Mouse (Mus musculus): ENCODE measurements around the gene Csgalnact2.

DNA sequence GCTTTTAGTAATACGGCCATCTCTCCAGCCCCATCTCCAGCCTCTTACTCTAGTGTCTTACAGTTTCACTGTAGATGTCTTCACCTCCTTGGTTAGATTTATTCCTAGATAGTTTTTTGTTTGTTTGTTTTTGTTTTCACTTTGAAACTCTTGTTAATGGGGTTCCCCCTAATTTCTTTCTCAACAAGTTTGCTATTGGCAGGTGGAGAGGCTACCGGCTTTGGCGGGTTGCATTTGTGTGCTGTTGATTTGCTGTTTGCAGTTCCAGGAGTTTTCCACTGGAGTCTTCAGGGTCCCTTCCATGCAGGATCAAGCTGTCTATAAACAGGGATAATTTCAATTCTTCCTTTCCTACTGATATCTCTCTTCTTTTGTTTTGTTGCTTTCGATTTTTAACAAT lies 77.7 kb downstream of the Csgalnact2 start:
- TF ChIP-seq CTCF (IDR thresholded peaks at IDR 0.05; ENCODE audit: low read depth, low read length) (no peak), POLR2A (IDR thresholded peaks at IDR 0.05; ENCODE audit: extremely low read depth, insufficient read depth, low read length) (no peak)
